ENCODE assay signal across 7 mouse cellular contexts in genomic region chr9:41084191-41084901, GRCm38 (mm10).
DNase-seq lines count a peak whose midpoint lies in the region; ATAC-seq lines count a peak whose summit lies in the region.

No protein-coding gene starts in this region.

- DNase-seq in midbrain, embryonic 10.5 days (ENCODE audit: low spot score), result no peak
- DNase-seq in gastrocnemius, postnatal 4 days (ENCODE audit: low spot score in 2 of 2), result peak; percentile 29 to 53
- DNase-seq in induced T-regulatory cell, adult 2 months (ENCODE audit: low read depth), result peak; percentile 81
- peak; percentile 34 for DNase-seq in lung, postnatal 14 days
- no peak for DNase-seq in left cerebral cortex, adult 9 months (ENCODE audit: low spot score in 2 of 2)
- DNase-seq in layer of hippocampus, adult 11-12 months (ENCODE audit: low spot score), result no peak

- 60% methylated on average over 11 of the region's 11 CpGs for WGBS in midbrain, embryonic 10.5 days
- 72% methylated on average over 11 of the region's 11 CpGs for WGBS in midbrain, embryonic 13.5 days

- H3K4me2 ChIP-seq in midbrain, embryonic 13.5 days (replicated peaks), result no peak overlapping the region

- H3K4me3 ChIP-seq in midbrain, embryonic 10.5 days, result no peak overlapping the region
- H3K4me3 ChIP-seq in midbrain, embryonic 13.5 days (replicated peaks), result no peak overlapping the region

- no peak for ATAC-seq in midbrain, embryonic 13.5 days

- H3K27me3 ChIP-seq in midbrain, embryonic 10.5 days (ENCODE audit: low read depth, poor library complexity, severe bottlenecking), result no peaks in the 10 kb centered on the region
- H3K27me3 ChIP-seq in midbrain, embryonic 13.5 days, result no peaks in the 10 kb centered on the region

- H3K9ac ChIP-seq in midbrain, embryonic 13.5 days (replicated peaks), result no peak overlapping the region

- H3K4me1 ChIP-seq in midbrain, embryonic 10.5 days, result peaks cover 26% of the 10 kb centered on the region
- H3K4me1 ChIP-seq in midbrain, embryonic 13.5 days (replicated peaks), result peaks cover 10% of the 10 kb centered on the region

- no peaks in the 10 kb centered on the region for H3K36me3 ChIP-seq in midbrain, embryonic 10.5 days
- H3K36me3 ChIP-seq in midbrain, embryonic 13.5 days, result no peaks in the 10 kb centered on the region

- H3K27ac ChIP-seq in midbrain, embryonic 10.5 days (replicated peaks), result 0 out of 2 replicates have a peak overlapping the region, but pooled peaks have one; percentile 13
- no peak overlapping the region for H3K27ac ChIP-seq in midbrain, embryonic 13.5 days

- H3K9me3 ChIP-seq in midbrain, embryonic 10.5 days (replicated peaks), result no peaks in the 10 kb centered on the region
- no peaks in the 10 kb centered on the region for H3K9me3 ChIP-seq in midbrain, embryonic 13.5 days

Comparison
In these comparisons a context has a peak if more than half of its experiments do, and no peak if none do; other contexts are left out.
1. DNase-seq: peak in gastrocnemius, postnatal 4 days (2 of 2), induced T-regulatory cell, adult 2 months (single experiment) and lung, postnatal 14 days (single experiment); none in midbrain, embryonic 10.5 days (single experiment), left cerebral cortex, adult 9 months (0 of 2) and layer of hippocampus, adult 11-12 months (single experiment).